Comparison of ENCODE assay signal across 8 mouse cellular contexts in the genomic region with DNA sequence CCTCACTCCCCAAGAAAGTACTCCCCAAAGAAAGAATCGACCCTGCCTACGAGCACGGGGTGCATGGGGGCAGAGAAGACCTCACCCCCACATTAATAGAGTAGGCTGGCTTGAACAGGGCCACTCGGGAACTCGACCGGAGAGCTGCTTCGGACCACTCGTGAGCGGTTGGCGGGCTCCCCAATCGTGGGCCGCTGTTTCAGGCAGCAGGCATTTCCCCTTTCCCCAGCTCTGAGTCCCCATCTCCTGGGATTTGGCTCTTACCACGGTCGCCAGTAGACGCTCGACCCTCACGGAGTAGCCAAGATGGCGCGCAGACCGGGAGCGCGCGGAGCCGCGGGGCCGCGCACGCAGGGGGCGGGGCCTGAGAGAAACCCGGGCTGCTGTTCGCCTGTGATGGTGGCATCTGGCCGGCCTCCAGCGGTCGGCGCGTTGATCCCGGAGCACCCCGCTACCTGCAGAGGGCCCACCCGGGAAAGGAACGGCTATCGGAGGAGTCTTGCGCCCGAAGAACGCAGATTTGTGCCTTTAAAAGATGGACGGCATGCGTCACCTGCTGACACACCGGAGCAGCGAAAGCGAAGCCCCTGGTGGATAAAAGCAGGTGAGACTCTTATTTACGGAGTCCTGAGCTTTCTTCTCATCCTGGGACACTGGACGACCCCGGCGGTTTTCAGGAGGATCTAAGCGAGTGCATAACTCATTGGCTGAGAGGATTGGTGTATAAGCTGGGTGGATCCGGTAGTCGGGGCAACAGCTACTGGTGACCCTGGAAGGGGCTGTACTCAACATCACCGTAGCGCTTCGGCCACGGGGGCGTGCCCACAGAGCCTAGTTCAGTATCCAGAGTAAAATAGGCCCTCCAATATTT. TPM values are rescaled to one million over a fixed set of nuclear protein-coding genes. Genes with fewer than 3 reads are reported as not detected.
DNase-seq lines count a peak whose midpoint lies in the region; ATAC-seq and TF ChIP-seq lines count a peak whose summit lies in the region.

A gene (minus strand): TSS at position 338 of the 871 bp plus-strand sequence.

- peak; percentile 91 for DNase-seq in ZHBTc4 (ENCODE audit: low read depth, low spot score)
- peak; percentile 65 to 92 for DNase-seq in cerebellum, postnatal 4 days (ENCODE audit: low spot score in 2 of 2)
- peak; percentile 91 for DNase-seq in gastrocnemius, adult 2 months
- peak; percentile 74 to 75 for DNase-seq in left cerebral cortex, adult 8-10 months (ENCODE audit: low spot score in 2 of 2)
- peak; percentile 76 to 87 for DNase-seq in right cerebral cortex, adult 2 months (ENCODE audit: low spot score in 2 of 2)
- DNase-seq in urinary bladder, postnatal 25 days (ENCODE audit: low spot score), result peak; percentile 82

- H3K4me3 ChIP-seq in gastrocnemius, adult 2 months, result peak within 1 kb of the TSS; percentile 84
- H3K4me3 ChIP-seq in hindbrain, embryonic 16.5 days (ENCODE audit: low read length), result peak within 1 kb of the TSS; percentile 77
- peak within 1 kb of the TSS; percentile 96 for H3K4me3 ChIP-seq in megakaryocyte, embryonic 14.5 days (replicated peaks)

- peak within 1 kb of the TSS; percentile 90 for H3K9ac ChIP-seq in hindbrain, embryonic 16.5 days (ENCODE audit: low read depth, low read length)

- H3K9me3 ChIP-seq in hindbrain, embryonic 16.5 days (ENCODE audit: control insufficient read depth, low read length), result no peaks in the 10 kb centered on the region
- no peaks in the 10 kb centered on the region for H3K9me3 ChIP-seq in megakaryocyte, embryonic 14.5 days

- no peaks in the 10 kb centered on the region for H3K27me3 ChIP-seq in hindbrain, embryonic 16.5 days (replicated peaks; ENCODE audit: control insufficient read depth, insufficient read depth, low read length)
- no peaks in the 10 kb centered on the region for H3K27me3 ChIP-seq in megakaryocyte, embryonic 14.5 days (replicated peaks)

- peaks cover 27% of the 10 kb centered on the region for H3K4me1 ChIP-seq in hindbrain, embryonic 16.5 days (ENCODE audit: control insufficient read depth, insufficient read depth, low read depth, low read length)
- H3K4me1 ChIP-seq in megakaryocyte, embryonic 14.5 days, result peaks cover 35% of the 10 kb centered on the region

- TF ChIP-seq CTCF in gastrocnemius, adult 2 months (IDR thresholded peaks at IDR 0.05), result peak; percentile 45

- peak within 1 kb of the TSS; percentile 80 for H3K4me2 ChIP-seq in hindbrain, embryonic 16.5 days (ENCODE audit: low read length)

- intact Hi-C loops in gastrocnemius, adult 2 months (cut with DNase I), result loop anchor here (1.0 kb wide), 1 partner anchor 24 kb away; no protein-coding TSS in a partner anchor

- WGBS in hindbrain, embryonic 16.5 days, result under 1% methylated on average over 61 of the region's 61 CpGs

- peaks cover 11% of the 10 kb centered on the region for H3K36me3 ChIP-seq in hindbrain, embryonic 16.5 days (ENCODE audit: control insufficient read depth, insufficient read depth, low read length)
- H3K36me3 ChIP-seq in megakaryocyte, embryonic 14.5 days (replicated peaks; ENCODE audit: low read length), result peaks cover 58% of the 10 kb centered on the region

- peak within 1 kb of the TSS; percentile 95 for H3K27ac ChIP-seq in gastrocnemius, adult 2 months
- H3K27ac ChIP-seq in hindbrain, embryonic 16.5 days (ENCODE audit: low read depth, low read length), result peak within 1 kb of the TSS; percentile 63

- peak; percentile 79 for ATAC-seq in hindbrain, embryonic 16.5 days

RNA-seq across cellular contexts. Expression of the gene that starts here (rescaled TPM):
- total RNA-seq in gastrocnemius, adult 2 months (2021), result 10 to 100 TPM; 50.1 to 58.4 TPM
- 63.6 and 65.2 TPM in 2 replicates for polyA plus RNA-seq in hindbrain, embryonic 16.5 days (2015; fragmentation: Nextera tagmentation; extraction: Ambion mirVana)
- total RNA-seq in left cerebral cortex, adult 8-10 months (2022), result 10 to 100 TPM; 28.4 to 33.9 (median 30.0) TPM
- 51.7 and 76.8 TPM in 2 replicates for polyA plus RNA-seq in megakaryocyte, embryonic 14.5 days (2012; ENCODE audit: insufficient read depth, low replicate concordance)

Comparison
In these comparisons a context has a peak if more than half of its experiments do, and no peak if none do; other contexts are left out.
1. Peak in every context shown above with its lines: DNase-seq, ATAC-seq, H3K4me3 ChIP-seq and H3K27ac ChIP-seq.